Mouse (Mus musculus): ENCODE data around the gene Rspry1.

Rspry1 gene

DNA sequence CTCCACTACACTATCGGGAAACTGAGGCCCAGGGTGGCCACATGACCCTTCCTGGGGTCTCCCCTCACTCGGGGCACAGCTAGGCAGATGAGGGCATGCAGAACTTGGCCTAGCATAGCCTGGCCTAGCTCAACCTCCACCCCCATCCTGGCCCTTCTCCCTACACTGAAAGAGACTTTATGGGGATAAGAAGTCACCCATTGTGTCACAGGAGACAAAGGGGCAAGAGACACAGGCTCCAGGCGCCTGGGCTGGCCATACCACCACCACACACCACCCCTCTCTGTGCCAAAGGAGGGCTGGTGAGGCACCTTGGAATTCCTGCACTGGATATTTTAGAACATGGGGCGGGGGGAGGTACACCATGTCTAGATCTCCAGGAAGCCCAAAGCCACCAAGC is 82.5 kb downstream of the Rspry1 start:
- no peak for DNase-seq (ENCODE audit: low read depth, low spot score)

DNA sequence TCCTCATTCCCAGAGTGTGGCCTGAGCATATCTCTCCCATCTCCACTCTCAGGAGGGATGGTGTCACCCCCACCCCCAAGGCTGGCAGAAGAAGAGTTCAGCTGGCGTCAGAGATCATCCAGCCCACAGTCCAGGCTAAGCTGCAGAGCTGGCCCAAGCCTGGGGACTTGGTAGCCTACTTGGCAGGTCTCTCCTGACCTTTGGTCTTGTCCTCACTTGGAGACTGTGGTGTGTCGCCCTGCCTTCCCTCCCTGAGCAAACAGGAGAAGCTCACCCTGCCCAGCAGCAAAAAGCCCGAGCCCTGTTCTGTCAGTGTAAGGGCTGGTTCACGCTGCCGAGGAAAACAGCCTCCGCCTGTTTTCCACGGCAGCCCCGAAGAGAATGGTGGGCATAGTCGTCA is 84.2 kb downstream of the Rspry1 start:
- DNase-seq (ENCODE audit: low read depth, low spot score) = peak; percentile 70

DNA sequence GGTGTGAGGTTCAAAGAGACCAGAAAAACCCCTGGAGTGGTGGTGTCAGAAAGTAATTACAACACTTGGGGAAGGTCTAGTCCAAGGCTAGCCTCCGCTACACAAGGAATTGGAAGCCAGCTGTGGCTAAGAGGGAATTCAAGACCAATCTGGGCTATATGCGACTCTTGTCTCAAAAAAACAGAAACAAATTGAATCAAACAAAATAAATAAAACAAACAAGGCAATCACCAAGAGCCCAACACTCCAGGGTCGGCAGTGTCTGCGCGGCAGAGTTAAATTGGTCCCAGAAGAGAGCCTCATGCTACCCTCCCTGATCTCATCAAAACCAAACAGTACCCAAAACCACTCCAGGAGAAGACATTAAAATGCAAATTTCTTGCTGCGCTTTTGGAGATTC is 93.0 kb downstream of the Rspry1 start:
- DNase-seq (ENCODE audit: low read depth, low spot score) = no peak

DNA sequence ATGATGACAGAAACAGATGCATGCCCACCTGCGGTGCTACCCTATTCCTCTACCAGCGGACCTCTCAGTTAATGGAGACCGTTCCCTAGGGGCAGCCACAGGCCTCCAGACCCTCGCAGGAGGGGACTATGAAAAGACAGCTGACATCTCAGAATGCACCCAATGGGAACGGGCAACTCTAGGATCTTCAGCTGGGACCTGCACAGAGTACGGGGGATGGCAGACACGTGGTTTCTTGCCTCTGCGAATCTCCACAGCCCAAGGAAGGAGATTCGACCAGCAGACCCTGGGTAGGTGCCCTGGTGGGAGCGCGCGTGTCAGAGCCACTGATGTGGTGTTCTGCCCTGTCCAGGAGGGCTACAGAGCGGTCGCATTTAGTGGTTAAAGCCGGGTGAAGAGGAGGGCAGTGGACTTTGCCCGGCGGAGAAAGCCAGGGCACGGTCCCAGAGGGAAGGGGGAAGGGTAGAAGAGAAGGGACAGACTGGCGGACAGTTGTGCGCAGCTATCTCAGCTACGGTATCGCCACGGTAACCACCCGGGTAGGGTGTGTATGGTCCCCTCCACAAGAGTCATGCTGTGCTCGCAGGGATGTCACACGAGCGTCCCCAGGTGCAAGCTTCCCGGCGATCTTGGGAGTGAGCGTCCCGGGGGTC is 93.7 kb downstream of the Rspry1 start:
- no peak for DNase-seq (ENCODE audit: low read depth, low spot score)

DNA sequence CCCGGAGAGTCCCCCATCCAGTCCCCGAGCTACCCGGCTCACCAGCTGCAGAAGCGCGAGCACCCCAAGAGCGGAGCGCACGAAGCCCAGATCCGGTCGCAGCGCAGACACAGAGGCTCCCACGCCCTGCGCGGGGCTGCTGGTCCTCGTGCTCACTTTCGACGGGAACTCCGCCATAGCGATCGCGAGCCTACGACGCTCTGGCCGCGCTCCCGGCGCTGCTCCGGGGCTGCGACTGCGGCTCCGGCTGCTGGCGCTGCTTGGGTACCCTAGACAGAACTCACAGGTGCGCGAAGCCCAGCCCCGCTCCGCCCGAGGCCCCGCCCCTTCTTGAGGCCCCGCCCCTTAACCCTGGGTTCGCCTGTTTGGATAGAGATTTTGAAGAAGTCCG is 94.3 kb downstream of the Rspry1 start, which contains the start of gene Pllp:
Pllp (minus strand) TSS at position 285 of the 391 bp plus-strand sequence.
- no peak for DNase-seq (ENCODE audit: low read depth, low spot score)

DNA sequence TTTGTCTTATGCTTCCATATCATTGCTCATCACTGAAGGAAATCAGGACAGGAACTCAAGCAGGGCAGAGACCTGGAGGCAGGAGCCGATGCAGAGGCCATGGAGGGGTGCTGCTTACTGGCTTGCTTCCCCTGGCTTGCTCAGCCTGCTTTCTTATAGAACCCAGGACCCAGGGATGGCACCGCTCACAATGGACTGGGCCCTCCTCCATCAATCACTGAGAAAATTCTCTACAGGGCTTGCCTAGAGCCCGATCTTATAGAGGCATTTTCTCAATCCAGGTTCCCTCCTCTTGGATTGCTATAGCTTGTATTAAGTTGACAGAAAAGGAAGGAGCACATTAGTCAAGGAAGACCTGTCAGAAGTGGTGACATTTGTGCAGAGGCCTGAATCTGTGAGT is 94.8 kb downstream of the Rspry1 start:
- DNase-seq (ENCODE audit: low read depth, low spot score) = no peak

DNA sequence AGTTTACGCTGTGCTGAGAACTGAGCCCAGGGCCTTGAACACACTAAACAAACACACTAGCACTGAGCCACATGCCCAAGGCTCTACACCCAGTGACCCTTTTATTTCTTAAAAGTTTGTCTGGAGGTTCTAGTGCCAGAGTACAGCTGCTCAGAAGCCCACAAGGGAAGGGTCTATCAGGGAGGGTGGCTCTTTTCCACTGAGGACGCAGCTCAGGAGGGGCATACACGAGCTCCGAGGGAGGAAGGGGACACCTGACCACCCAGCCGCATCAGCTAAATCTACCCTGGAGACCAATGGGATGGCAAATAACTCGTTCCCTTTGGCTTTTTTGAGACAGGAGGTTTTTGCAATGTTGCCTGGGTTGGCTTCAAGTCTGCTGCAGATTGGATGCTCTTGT is 96.2 kb downstream of the Rspry1 start:
- DNase-seq (ENCODE audit: low read depth, low spot score) = no peak

DNA sequence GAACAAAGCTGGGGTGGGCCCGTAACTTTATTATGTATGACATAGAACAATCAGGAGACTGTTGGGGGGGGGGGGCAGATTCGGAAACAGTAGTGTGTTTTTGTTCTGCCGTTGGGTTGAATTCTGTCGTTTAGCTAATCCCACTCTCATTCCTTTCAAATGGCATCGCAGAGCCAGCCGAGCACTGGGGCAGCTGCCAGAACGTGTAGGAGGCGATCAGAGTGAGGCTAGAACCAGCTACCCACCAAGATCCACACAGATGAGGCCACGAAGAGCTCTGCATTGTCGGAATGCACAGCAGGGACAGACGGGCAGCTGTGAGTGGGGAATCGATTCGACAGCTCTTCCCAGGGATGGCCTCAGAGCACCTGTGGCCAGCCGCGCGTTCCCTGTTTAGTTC is 97.6 kb downstream of the Rspry1 start:
- no peak for DNase-seq (ENCODE audit: low read depth, low spot score)

DNA sequence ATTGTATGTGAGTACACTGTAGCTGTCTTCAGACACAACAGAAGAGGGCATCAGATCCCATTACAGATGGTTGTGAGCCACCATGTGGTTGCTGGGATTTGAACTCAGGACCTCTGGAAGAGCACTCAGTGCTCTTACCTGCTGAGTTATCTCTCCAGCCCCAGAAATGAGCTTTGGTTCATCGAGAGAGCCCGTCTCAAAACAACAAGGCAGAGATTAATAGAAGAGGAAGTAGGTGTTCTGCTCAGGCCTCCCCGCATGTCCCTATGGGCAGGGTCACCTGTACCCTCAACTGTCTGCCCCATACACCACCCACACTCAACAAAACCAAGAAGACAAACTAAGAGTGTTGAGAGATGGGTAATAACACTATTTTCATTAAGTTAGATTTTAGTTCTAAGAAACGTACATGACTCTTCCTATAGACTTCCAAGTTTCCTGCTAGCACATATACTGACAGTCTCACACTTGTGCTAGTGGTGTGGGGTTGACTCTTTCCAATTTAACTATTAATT is 98.7 kb downstream of the Rspry1 start:
- DNase-seq (ENCODE audit: low read depth, low spot score) = no peak

DNA sequence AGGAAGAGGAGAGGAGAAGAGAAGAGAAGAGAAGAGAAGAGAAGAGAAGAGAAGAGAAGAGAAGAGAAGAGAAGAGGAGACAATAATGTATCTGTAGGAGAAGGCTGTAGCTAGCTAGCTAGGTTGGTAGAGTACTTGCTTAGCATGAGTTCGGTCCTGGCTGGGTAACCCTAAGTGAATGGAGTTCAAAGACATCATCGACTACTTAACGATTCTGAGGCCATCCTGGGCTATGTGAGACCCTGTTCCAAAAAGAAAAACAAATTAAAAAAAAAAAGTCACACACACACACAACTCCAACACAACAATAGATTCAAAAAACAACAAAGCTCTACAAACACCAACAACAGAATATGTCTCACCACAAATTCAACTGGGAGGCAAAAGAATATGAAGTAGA is 100.4 kb downstream of the Rspry1 start:
- DNase-seq (ENCODE audit: low read depth, low spot score) = no peak

DNA sequence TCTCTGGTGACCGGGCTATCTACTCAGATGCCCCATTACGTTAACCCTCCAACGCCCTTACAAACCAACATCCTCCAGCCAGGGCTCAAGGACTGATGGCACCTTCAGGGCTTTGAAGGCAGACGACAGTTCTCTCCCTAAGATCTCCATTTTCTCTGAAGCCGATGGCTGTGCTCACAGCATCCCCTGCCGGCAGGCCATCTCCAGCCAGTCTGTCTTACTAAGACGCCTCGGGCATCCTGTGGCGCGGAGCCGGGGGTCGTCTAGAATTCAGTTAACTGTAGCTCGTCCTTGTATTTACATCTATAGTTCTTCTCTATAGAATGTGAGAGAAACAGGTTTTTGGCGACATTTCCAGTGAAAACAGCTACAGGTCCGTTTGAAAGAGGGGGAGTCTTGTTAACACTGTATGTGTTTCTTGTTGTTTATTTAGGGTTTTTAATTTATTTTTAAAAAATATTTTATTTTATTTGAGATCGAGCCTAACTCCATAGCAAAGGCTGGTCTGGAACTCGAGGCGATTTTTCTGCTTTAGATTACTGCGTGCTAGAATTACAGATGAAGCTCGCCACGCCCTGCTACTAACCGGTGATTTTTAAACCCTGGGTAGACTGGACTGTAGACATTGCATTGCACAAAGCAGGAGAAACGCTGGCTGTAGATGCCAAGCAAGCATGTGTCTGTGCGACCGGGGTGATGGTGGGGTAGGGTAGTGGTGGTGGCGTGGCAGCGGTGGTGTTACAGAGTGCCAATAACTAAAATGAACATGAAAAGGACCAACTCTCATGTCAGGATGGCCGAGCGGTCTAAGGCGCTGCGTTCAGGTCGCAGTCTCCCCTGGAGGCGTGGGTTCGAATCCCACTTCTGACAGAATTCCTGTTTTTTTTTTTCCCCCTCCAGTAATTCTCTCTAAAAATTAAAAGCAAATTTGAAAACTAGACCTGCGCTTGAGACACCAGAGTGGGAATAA is 101.4 kb downstream of the Rspry1 start:
- DNase-seq (ENCODE audit: low read depth, low spot score) = peak; percentile 74

DNA sequence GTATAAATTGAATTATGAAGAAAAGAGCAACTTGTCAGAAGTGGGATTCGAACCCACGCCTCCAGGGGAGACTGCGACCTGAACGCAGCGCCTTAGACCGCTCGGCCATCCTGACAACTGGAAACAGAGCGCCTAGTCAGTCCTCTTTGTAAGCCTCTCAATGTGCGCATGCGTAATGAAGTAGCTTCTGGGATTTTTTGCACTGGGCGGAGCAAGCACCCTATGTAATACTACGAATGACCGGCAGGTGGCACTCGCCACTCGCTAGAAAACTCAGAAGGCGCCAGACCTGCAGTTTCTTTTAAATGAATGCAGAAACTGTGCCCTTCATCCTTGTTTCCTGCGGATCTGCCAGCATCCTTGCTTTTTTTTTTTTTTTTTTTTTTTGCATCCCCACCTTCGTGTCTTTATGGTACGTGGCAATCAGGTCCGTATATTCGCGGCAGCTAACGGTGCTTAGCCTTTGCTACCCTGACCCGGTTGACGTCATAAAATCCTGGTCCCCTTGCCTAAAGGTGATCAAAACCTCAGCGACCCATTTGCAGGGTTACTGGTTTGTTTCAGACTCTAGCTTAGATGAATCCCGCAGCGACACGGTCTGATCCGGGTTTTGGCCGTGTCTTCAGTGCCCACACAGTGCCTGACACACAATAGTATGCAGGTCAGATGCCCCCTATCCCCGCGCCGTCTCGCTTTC is 102.4 kb downstream of the Rspry1 start:
- DNase-seq (ENCODE audit: low read depth, low spot score) = peak; percentile 98

DNA sequence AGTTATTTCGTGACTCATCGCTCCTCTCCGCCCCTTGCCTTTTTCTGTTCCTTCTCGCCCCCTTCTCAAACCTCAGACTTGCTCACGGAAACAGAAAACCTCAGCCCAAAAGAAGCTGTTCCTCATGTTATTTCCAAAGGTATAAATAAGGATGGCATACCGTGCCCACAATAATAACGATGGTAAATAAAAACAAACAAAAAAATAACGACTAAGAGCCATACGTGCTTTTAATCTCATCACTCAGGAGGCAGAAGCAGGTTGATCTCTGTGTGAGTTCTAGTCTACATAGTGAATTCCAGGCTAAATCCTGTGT is 102.9 kb downstream of the Rspry1 start:
- DNase-seq (ENCODE audit: low read depth, low spot score) = no peak

DNA sequence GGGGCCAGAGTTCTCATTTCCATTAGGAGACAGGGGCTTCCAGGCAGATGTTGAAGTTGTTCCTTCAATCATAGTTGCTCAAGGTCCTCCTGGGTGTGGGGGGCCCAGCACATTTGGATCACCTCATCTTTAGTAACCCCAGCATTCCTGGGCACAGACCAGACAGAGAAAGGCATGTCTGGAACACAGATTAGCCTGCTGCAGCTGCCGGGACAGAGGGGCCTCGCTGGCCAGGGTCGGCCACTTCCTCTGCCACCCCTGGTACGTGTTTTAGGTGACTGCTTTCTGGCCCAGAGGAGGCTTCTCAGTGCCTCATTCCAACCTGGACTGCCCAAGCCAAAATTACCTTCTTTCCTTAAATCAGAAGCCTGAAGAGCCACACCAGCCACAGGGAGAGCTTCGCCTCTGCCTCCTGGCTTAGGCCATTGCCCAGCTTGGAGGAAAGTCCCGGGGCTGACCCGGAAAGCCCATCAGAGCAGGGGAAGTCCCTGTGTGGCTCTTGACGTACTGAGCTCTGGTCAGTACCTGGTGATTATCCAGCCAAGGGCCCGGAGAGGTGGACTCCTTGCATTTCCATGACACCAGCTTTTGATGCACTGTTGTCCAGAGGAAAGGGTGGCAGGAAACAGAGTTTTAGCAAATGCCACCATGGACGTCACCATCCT is 104.0 kb downstream of the Rspry1 start:
- DNase-seq (ENCODE audit: low read depth, low spot score) = no peak

DNA sequence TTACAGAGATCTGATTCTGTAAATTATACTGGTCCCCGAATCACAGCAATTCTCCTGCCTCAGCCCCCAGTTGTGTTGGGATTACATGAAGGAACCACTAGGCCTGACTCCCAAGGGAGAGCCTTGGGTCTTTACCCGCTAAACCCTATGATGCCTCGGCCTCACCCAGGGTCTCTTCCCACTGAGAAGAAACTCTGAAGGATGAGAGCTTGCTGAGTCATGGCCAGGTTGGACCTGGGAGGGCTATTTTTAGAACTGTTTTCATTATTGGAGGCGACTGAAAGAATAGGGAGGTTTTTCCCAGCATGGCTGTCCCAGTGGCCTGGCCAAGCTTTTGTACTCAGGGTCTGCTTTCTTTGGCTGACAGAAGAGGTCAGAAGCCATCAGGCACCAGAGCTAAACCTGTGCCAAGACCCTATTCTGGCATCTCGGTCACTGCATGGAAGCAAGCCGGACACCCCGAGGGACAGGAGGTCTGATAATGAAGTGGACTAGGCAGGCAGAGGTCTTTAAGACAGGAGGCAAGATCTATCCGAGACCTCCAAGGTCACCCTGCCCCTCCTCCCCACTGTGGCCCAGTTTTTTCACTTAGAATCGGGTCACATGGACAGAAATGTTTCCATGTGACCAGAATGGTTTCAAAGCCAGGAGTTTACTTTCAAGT is 105.1 kb downstream of the Rspry1 start:
- DNase-seq (ENCODE audit: low read depth, low spot score) = no peak
